Mouse (Mus musculus): ENCODE data around the gene Ush1g. TPM values are rescaled to one million over a fixed set of nuclear protein-coding genes. Genes with fewer than 3 reads are reported as not detected.

The Ush1g gene
- polyA plus RNA-seq, 1 experiment = 0.16 TPM

GRCm38 (mm10) chr11:115292631-115293375 lies 29.0 kb downstream of the Ush1g start:
- Histone ChIP-seq H3K79me2 (ENCODE audit: control insufficient read depth, insufficient read depth) (no peaks in the 10 kb centered on the region), H3K4me2 (ENCODE audit: low read depth) (no peak overlapping the region), H3K36me3 (ENCODE audit: control insufficient read depth, insufficient read depth) (no peaks in the 10 kb centered on the region), H3ac (ENCODE audit: control insufficient read depth, insufficient read length) (no peak overlapping the region), H3K4me3 (no peak overlapping the region), H3K27me3 (ENCODE audit: control insufficient read depth, insufficient read depth, insufficient read length) (no peaks in the 10 kb centered on the region)
- TF ChIP-seq E2F4 (IDR thresholded peaks at IDR 0.05; ENCODE audit: insufficient read depth) (no peak), TCF12 (IDR thresholded peaks at IDR 0.05; ENCODE audit: insufficient read depth, poor library complexity, severe bottlenecking) (no peak), POLR2A (IDR thresholded peaks at IDR 0.05; ENCODE audit: insufficient read length, low read depth) (no peak), POLR2AphosphoS2 (IDR thresholded peaks at IDR 0.05; ENCODE audit: insufficient read length, low read depth) (no peak), USF1 (IDR thresholded peaks at IDR 0.05; ENCODE audit: low read depth) (no peak), CEBPB (IDR thresholded peaks at IDR 0.05; ENCODE audit: insufficient read depth, poor library complexity, severe bottlenecking) (no peak), REST (IDR thresholded peaks at IDR 0.05; ENCODE audit: insufficient read depth, insufficient read length) (no peak), SRF (IDR thresholded peaks at IDR 0.05; ENCODE audit: control insufficient read depth, insufficient read length, low read depth) (no peak)

- no peaks in the 10 kb centered on the region for H3K27me3 ChIP-seq (ENCODE audit: control insufficient read depth, insufficient read depth, insufficient read length)
- no peak overlapping the region for H3ac ChIP-seq (ENCODE audit: control insufficient read depth, insufficient read length)
- peak in 1 of 3 experiments; percentile 26 for TF ChIP-seq MYOG (IDR thresholded peaks at IDR 0.05; ENCODE audit: control insufficient read depth in 1 of 3, insufficient read depth in 1 of 3, insufficient read length in 2 of 3, low read depth in 2 of 3)
- TF ChIP-seq E2F4 (IDR thresholded peaks at IDR 0.05; ENCODE audit: insufficient read depth) = no peak
- peak overlapping the region; percentile 63 for H3K4me2 ChIP-seq (ENCODE audit: low read depth)
- no peaks in the 10 kb centered on the region for H3K79me2 ChIP-seq (ENCODE audit: control insufficient read depth, insufficient read depth)
- H3K4me3 ChIP-seq = no peak overlapping the region
- no peaks in the 10 kb centered on the region for H3K36me3 ChIP-seq (ENCODE audit: control insufficient read depth, insufficient read depth)
Observed at GRCm38 (mm10) chr11:115291503-115291902, 30.3 kb downstream of the Ush1g start.

DNA sequence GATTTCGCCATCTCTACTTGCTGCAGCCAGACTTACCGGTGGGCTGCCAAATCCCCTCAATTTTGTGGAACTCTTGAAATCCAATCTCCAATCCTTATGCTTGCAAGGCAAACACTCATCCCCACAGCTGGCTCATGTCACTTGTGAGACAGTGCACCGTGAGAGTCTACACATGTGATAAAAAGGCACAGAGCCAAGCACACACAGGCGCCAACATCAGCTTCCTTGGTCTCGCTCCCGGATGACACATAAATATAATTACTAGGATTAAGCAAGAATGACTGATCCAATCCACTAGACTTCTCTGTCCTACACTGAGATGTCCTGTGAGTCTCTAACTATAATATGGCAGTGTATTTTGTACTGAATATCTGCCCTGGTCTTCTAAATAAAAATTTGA lies 30.9 kb downstream of the Ush1g start:
- H3K79me2 ChIP-seq (ENCODE audit: control insufficient read depth, insufficient read depth) = no peaks in the 10 kb centered on the region
- H3K4me2 ChIP-seq (ENCODE audit: low read depth) = peak overlapping the region; percentile 63
- H3K27me3 ChIP-seq (ENCODE audit: control insufficient read depth, insufficient read depth, insufficient read length) = no peaks in the 10 kb centered on the region
- H3K36me3 ChIP-seq (ENCODE audit: control insufficient read depth, insufficient read depth) = no peaks in the 10 kb centered on the region
- no peak overlapping the region for H3ac ChIP-seq (ENCODE audit: control insufficient read depth, insufficient read length)
- no peak overlapping the region for H3K4me3 ChIP-seq
- TF ChIP-seq SRF (IDR thresholded peaks at IDR 0.05; ENCODE audit: control insufficient read depth, insufficient read length, low read depth) = no peak
- TF ChIP-seq USF1 (IDR thresholded peaks at IDR 0.05; ENCODE audit: low read depth) = no peak
- TF ChIP-seq POLR2A (IDR thresholded peaks at IDR 0.05; ENCODE audit: insufficient read length, low read depth) = no peak
- no peak for TF ChIP-seq REST (IDR thresholded peaks at IDR 0.05; ENCODE audit: insufficient read depth, insufficient read length)
- TF ChIP-seq TCF3 (IDR thresholded peaks at IDR 0.05; ENCODE audit: insufficient read length, low read depth) = no peak
- TF ChIP-seq MYOD1 (IDR thresholded peaks at IDR 0.05; ENCODE audit: control insufficient read depth in 1 of 3, insufficient read length in 2 of 3, low read depth in 2 of 3) = peak in 1 of 3 experiments; percentile 25
- TF ChIP-seq POLR2AphosphoS2 (IDR thresholded peaks at IDR 0.05; ENCODE audit: insufficient read length, low read depth) = no peak
- TF ChIP-seq MAX (IDR thresholded peaks at IDR 0.05; ENCODE audit: low read depth) = no peak
- TF ChIP-seq MYOG (IDR thresholded peaks at IDR 0.05; ENCODE audit: control insufficient read depth in 1 of 3, insufficient read depth in 1 of 3, insufficient read length in 2 of 3, low read depth in 2 of 3) = no peak
- no peak for TF ChIP-seq E2F4 (IDR thresholded peaks at IDR 0.05; ENCODE audit: insufficient read depth)
- TF ChIP-seq TCF12 (IDR thresholded peaks at IDR 0.05; ENCODE audit: insufficient read depth, poor library complexity, severe bottlenecking) = peak; percentile 18
- peak; percentile 73 for TF ChIP-seq CEBPB (IDR thresholded peaks at IDR 0.05; ENCODE audit: insufficient read depth, poor library complexity, severe bottlenecking)

- H3ac ChIP-seq (ENCODE audit: control insufficient read depth, insufficient read length) = no peak overlapping the region
- no peak overlapping the region for H3K4me3 ChIP-seq
- TF ChIP-seq CEBPB (IDR thresholded peaks at IDR 0.05; ENCODE audit: insufficient read depth, poor library complexity, severe bottlenecking) (0 out of 2 replicates have a peak, but pooled peaks have one; percentile 3), TCF3 (IDR thresholded peaks at IDR 0.05; ENCODE audit: insufficient read length, low read depth) (no peak)
- H3K79me2 ChIP-seq (ENCODE audit: control insufficient read depth, insufficient read depth) = no peaks in the 10 kb centered on the region
- H3K27me3 ChIP-seq (ENCODE audit: control insufficient read depth, insufficient read depth, insufficient read length) = no peaks in the 10 kb centered on the region
- H3K36me3 ChIP-seq (ENCODE audit: control insufficient read depth, insufficient read depth) = no peaks in the 10 kb centered on the region
- H3K4me2 ChIP-seq (ENCODE audit: low read depth) = peak overlapping the region; percentile 63
Observed at GRCm38 (mm10) chr11:115290314-115290713, 31.5 kb downstream of the Ush1g start.

GRCm38 (mm10) chr11:115289885-115290284 lies 32.0 kb downstream of the Ush1g start:
- H3K36me3 ChIP-seq (ENCODE audit: control insufficient read depth, insufficient read depth) = no peaks in the 10 kb centered on the region
- H3K79me2 ChIP-seq (ENCODE audit: control insufficient read depth, insufficient read depth) = no peaks in the 10 kb centered on the region
- no peak overlapping the region for H3K4me2 ChIP-seq (ENCODE audit: low read depth)
- TF ChIP-seq POLR2AphosphoS2 (IDR thresholded peaks at IDR 0.05; ENCODE audit: insufficient read length, low read depth) = no peak
- TF ChIP-seq USF1 (IDR thresholded peaks at IDR 0.05; ENCODE audit: low read depth) = no peak
- no peak for TF ChIP-seq CEBPB (IDR thresholded peaks at IDR 0.05; ENCODE audit: insufficient read depth, poor library complexity, severe bottlenecking)
- no peak for TF ChIP-seq MYOG (IDR thresholded peaks at IDR 0.05; ENCODE audit: control insufficient read depth in 1 of 3, insufficient read depth in 1 of 3, insufficient read length in 2 of 3, low read depth in 2 of 3)
- no peak for TF ChIP-seq SRF (IDR thresholded peaks at IDR 0.05; ENCODE audit: control insufficient read depth, insufficient read length, low read depth)
- TF ChIP-seq TCF12 (IDR thresholded peaks at IDR 0.05; ENCODE audit: insufficient read depth, poor library complexity, severe bottlenecking) = no peak
- TF ChIP-seq MAX (IDR thresholded peaks at IDR 0.05; ENCODE audit: low read depth) = no peak
- no peak for TF ChIP-seq TCF3 (IDR thresholded peaks at IDR 0.05; ENCODE audit: insufficient read length, low read depth)
- TF ChIP-seq E2F4 (IDR thresholded peaks at IDR 0.05; ENCODE audit: insufficient read depth) = no peak
- TF ChIP-seq REST (IDR thresholded peaks at IDR 0.05; ENCODE audit: insufficient read depth, insufficient read length) = no peak
- no peak for TF ChIP-seq MYOD1 (IDR thresholded peaks at IDR 0.05; ENCODE audit: control insufficient read depth in 1 of 3, insufficient read length in 2 of 3, low read depth in 2 of 3)
- no peak for TF ChIP-seq POLR2A (IDR thresholded peaks at IDR 0.05; ENCODE audit: insufficient read length, low read depth)
- H3ac ChIP-seq (ENCODE audit: control insufficient read depth, insufficient read length) = no peak overlapping the region
- H3K4me3 ChIP-seq = no peak overlapping the region
- H3K27me3 ChIP-seq (ENCODE audit: control insufficient read depth, insufficient read depth, insufficient read length) = no peaks in the 10 kb centered on the region
